Mouse (Mus musculus) small intestine, adult 2 months (tissue): ENCODE measurements at regions not wholly inside any gene's neighbourhood (a gene's known extent, or its start where the extent isn't known, plus 50 kb on each side); places are given as distances from the start of the nearest gene placed in this dataset.

Source experiments
- CTCF ChIP-seq: fragments of 200-500 bp; IDR thresholded peaks from 2 replicates; pipeline ENCODE4 v1.5.1; 2012; ENCODE audit warnings: low read depth, mild to moderate bottlenecking, control low read depth, inconsistent platforms, low read length, moderate library complexity, mixed read lengths; ENCODE audit not compliant: insufficient replicate concordance, insufficient read length; ENCODE audit errors: extremely low read depth
- POLR2A ChIP-seq: fragments of 200-500 bp; IDR thresholded peaks from 2 replicates; pipeline ENCODE4 v1.6.1; 2012; ENCODE audit warnings: low read depth, mild to moderate bottlenecking, control low read depth, inconsistent platforms, low read length, moderate library complexity

- TF ChIP-seq CTCF (no peak), POLR2A (no peak)
Observed at GRCm38 (mm10) chr14:54148121-54148520, 105.8 kb downstream of the Dad1 start.
